Mouse (Mus musculus): Measurements from ENCODE around the gene Mns1. TPM values are rescaled to one million over a fixed set of nuclear protein-coding genes. Genes with fewer than 3 reads are reported as not detected.

The Mns1 gene
- polyA plus RNA-seq (2014; fragmentation: Nextera tagmentation; extraction: Ambion mirVana): 48.6 and 51.7 TPM in 2 replicates

- Histone ChIP-seq H3K9me3 (ENCODE audit: control insufficient read depth, low read length) (no peaks in the 10 kb centered on the region), H3K36me3 (ENCODE audit: control insufficient read depth, insufficient read depth, low read length) (no peaks in the 10 kb centered on the region), H3K27me3 (ENCODE audit: control insufficient read depth, insufficient read depth, low read length) (no peaks in the 10 kb centered on the region), H3K4me2 (ENCODE audit: low read depth, low read length, severe bottlenecking) (peak within 1 kb of the TSS; percentile 46), H3K27ac (ENCODE audit: low read depth, low read length) (peak within 1 kb of the TSS; percentile 25; the same call in 1 of the 2 replicates), H3K4me3 (ENCODE audit: low read depth, low read length) (peak within 1 kb of the TSS; percentile 56), H3K4me1 (replicated peaks; ENCODE audit: control insufficient read depth, insufficient read depth, low read length) (peaks cover 4% of the 10 kb centered on the region; the same call in 1 of the 2 replicates), H3K9ac (ENCODE audit: low read length) (peak within 1 kb of the TSS; percentile 66)
- ATAC-seq (replicated peaks; ENCODE audit: low FRiP score): peak; percentile 99
- WGBS: under 1% methylated on average over 43 of the region's 43 CpGs
- DNase-seq (ENCODE audit: low spot score): peak; percentile 97
These were observed at the start of gene Mns1 for GRCm38 (mm10) chr9:72437822-72438701. TSS of gene Mns1 (plus strand) at chr9:72438011.

- H3K36me3 ChIP-seq (ENCODE audit: control insufficient read depth, insufficient read depth, low read length): no peaks in the 10 kb centered on the region
- WGBS: 94% methylated on average over 4 of the region's 4 CpGs
These were observed 48.9 kb upstream of the Mns1 start for GRCm38 (mm10) chr9:72388934-72389333.

GRCm38 (mm10) chr9:72389431-72390002 lies 48.3 kb upstream of the Mns1 start:
- ATAC-seq (replicated peaks; ENCODE audit: low FRiP score) (no peak), DNase-seq (ENCODE audit: low spot score) (no peak)
- no peaks in the 10 kb centered on the region for H3K9me3 ChIP-seq (ENCODE audit: control insufficient read depth, low read length)
- WGBS: 76% methylated on average over 14 of the region's 14 CpGs
- no peak overlapping the region for H3K4me2 ChIP-seq (ENCODE audit: low read depth, low read length, severe bottlenecking)
- H3K27me3 ChIP-seq (ENCODE audit: control insufficient read depth, insufficient read depth, low read length): no peaks in the 10 kb centered on the region
- H3K4me3 ChIP-seq (ENCODE audit: low read depth, low read length): no peak overlapping the region
- no peaks in the 10 kb centered on the region for H3K36me3 ChIP-seq (ENCODE audit: control insufficient read depth, insufficient read depth, low read length)
- H3K9ac ChIP-seq (ENCODE audit: low read length): no peak overlapping the region
- H3K27ac ChIP-seq (ENCODE audit: low read depth, low read length): no peak overlapping the region
- no peaks in the 10 kb centered on the region for H3K4me1 ChIP-seq (replicated peaks; ENCODE audit: control insufficient read depth, insufficient read depth, low read length)

More at GRCm38 (mm10) chr9:72388934-72389333, 48.9 kb upstream of the Mns1 start:
- Histone ChIP-seq H3K4me3 (ENCODE audit: low read depth, low read length) (no peak overlapping the region), H3K27ac (ENCODE audit: low read depth, low read length) (no peak overlapping the region), H3K4me2 (ENCODE audit: low read depth, low read length, severe bottlenecking) (no peak overlapping the region), H3K9ac (ENCODE audit: low read length) (no peak overlapping the region), H3K4me1 (replicated peaks; ENCODE audit: control insufficient read depth, insufficient read depth, low read length) (no peaks in the 10 kb centered on the region), H3K27me3 (ENCODE audit: control insufficient read depth, insufficient read depth, low read length) (no peaks in the 10 kb centered on the region), H3K9me3 (ENCODE audit: control insufficient read depth, low read length) (no peaks in the 10 kb centered on the region)
- no peak for ATAC-seq (replicated peaks; ENCODE audit: low FRiP score)
- DNase-seq (ENCODE audit: low spot score): no peak

GRCm38 (mm10) chr9:72390321-72391077 lies 47.3 kb upstream of the Mns1 start:
- ATAC-seq (replicated peaks; ENCODE audit: low FRiP score) (no peak), DNase-seq (ENCODE audit: low spot score) (no peak)
- Histone ChIP-seq H3K27ac (ENCODE audit: low read depth, low read length) (no peak overlapping the region), H3K9ac (ENCODE audit: low read length) (no peak overlapping the region), H3K36me3 (ENCODE audit: control insufficient read depth, insufficient read depth, low read length) (no peaks in the 10 kb centered on the region), H3K9me3 (ENCODE audit: control insufficient read depth, low read length) (no peaks in the 10 kb centered on the region), H3K27me3 (ENCODE audit: control insufficient read depth, insufficient read depth, low read length) (no peaks in the 10 kb centered on the region), H3K4me2 (ENCODE audit: low read depth, low read length, severe bottlenecking) (no peak overlapping the region), H3K4me1 (replicated peaks; ENCODE audit: control insufficient read depth, insufficient read depth, low read length) (no peaks in the 10 kb centered on the region), H3K4me3 (ENCODE audit: low read depth, low read length) (no peak overlapping the region)
- WGBS: 90% methylated on average over 12 of the region's 12 CpGs

GRCm38 (mm10) chr9:72392686-72393085 lies 45.1 kb upstream of the Mns1 start:
- H3K4me1 ChIP-seq (replicated peaks; ENCODE audit: control insufficient read depth, insufficient read depth, low read length): no peaks in the 10 kb centered on the region
- no peak overlapping the region for H3K4me2 ChIP-seq (ENCODE audit: low read depth, low read length, severe bottlenecking)
- ATAC-seq (replicated peaks; ENCODE audit: low FRiP score) (no peak), DNase-seq (ENCODE audit: low spot score) (no peak)
- no peaks in the 10 kb centered on the region for H3K27me3 ChIP-seq (ENCODE audit: control insufficient read depth, insufficient read depth, low read length)
- no peak overlapping the region for H3K27ac ChIP-seq (ENCODE audit: low read depth, low read length)
- WGBS: 85% methylated on average over 7 of the region's 7 CpGs
- no peak overlapping the region for H3K4me3 ChIP-seq (ENCODE audit: low read depth, low read length)
- no peaks in the 10 kb centered on the region for H3K36me3 ChIP-seq (ENCODE audit: control insufficient read depth, insufficient read depth, low read length)
- H3K9me3 ChIP-seq (ENCODE audit: control insufficient read depth, low read length): no peaks in the 10 kb centered on the region
- H3K9ac ChIP-seq (ENCODE audit: low read length): no peak overlapping the region

- no peak overlapping the region for H3K4me2 ChIP-seq (ENCODE audit: low read depth, low read length, severe bottlenecking)
- no peak overlapping the region for H3K27ac ChIP-seq (ENCODE audit: low read depth, low read length)
- no peak overlapping the region for H3K4me3 ChIP-seq (ENCODE audit: low read depth, low read length)
- no peaks in the 10 kb centered on the region for H3K27me3 ChIP-seq (ENCODE audit: control insufficient read depth, insufficient read depth, low read length)
- no peaks in the 10 kb centered on the region for H3K4me1 ChIP-seq (replicated peaks; ENCODE audit: control insufficient read depth, insufficient read depth, low read length)
- WGBS: 78% methylated on average over 15 of the region's 15 CpGs
- ATAC-seq (replicated peaks; ENCODE audit: low FRiP score) (no peak), DNase-seq (ENCODE audit: low spot score) (no peak)
- H3K9ac ChIP-seq (ENCODE audit: low read length): no peak overlapping the region
- no peaks in the 10 kb centered on the region for H3K36me3 ChIP-seq (ENCODE audit: control insufficient read depth, insufficient read depth, low read length)
- H3K9me3 ChIP-seq (ENCODE audit: control insufficient read depth, low read length): no peaks in the 10 kb centered on the region
These were observed 44.6 kb upstream of the Mns1 start for GRCm38 (mm10) chr9:72393238-72393637.

GRCm38 (mm10) chr9:72393869-72394341 lies 43.9 kb upstream of the Mns1 start:
- no peak for ATAC-seq (replicated peaks; ENCODE audit: low FRiP score)
- H3K36me3 ChIP-seq (ENCODE audit: control insufficient read depth, insufficient read depth, low read length): no peaks in the 10 kb centered on the region
- H3K4me3 ChIP-seq (ENCODE audit: low read depth, low read length): no peak overlapping the region
- 71% methylated on average over 8 of the region's 8 CpGs for WGBS
- no peak overlapping the region for H3K9ac ChIP-seq (ENCODE audit: low read length)
- H3K9me3 ChIP-seq (ENCODE audit: control insufficient read depth, low read length): no peaks in the 10 kb centered on the region
- DNase-seq (ENCODE audit: low spot score): no peak
- H3K4me2 ChIP-seq (ENCODE audit: low read depth, low read length, severe bottlenecking): no peak overlapping the region
- H3K27me3 ChIP-seq (ENCODE audit: control insufficient read depth, insufficient read depth, low read length): no peaks in the 10 kb centered on the region
- H3K27ac ChIP-seq (ENCODE audit: low read depth, low read length): no peak overlapping the region
- no peaks in the 10 kb centered on the region for H3K4me1 ChIP-seq (replicated peaks; ENCODE audit: control insufficient read depth, insufficient read depth, low read length)

- Histone ChIP-seq H3K9ac (ENCODE audit: low read length) (no peak overlapping the region), H3K27ac (ENCODE audit: low read depth, low read length) (no peak overlapping the region), H3K36me3 (ENCODE audit: control insufficient read depth, insufficient read depth, low read length) (no peaks in the 10 kb centered on the region), H3K9me3 (ENCODE audit: control insufficient read depth, low read length) (no peaks in the 10 kb centered on the region), H3K4me2 (ENCODE audit: low read depth, low read length, severe bottlenecking) (no peak overlapping the region), H3K4me1 (replicated peaks; ENCODE audit: control insufficient read depth, insufficient read depth, low read length) (no peaks in the 10 kb centered on the region; the same call in 1 of the 2 replicates), H3K27me3 (ENCODE audit: control insufficient read depth, insufficient read depth, low read length) (no peaks in the 10 kb centered on the region), H3K4me3 (ENCODE audit: low read depth, low read length) (no peak overlapping the region)
- DNase-seq (ENCODE audit: low spot score) (no peak), ATAC-seq (replicated peaks; ENCODE audit: low FRiP score) (no peak)
- 40% methylated on average over 4 of the region's 4 CpGs for WGBS
These were observed 37.7 kb upstream of the Mns1 start for GRCm38 (mm10) chr9:72400121-72400520.

Data from forebrain, embryonic 11.5 days (tissue).